Mouse (Mus musculus) hindbrain, embryonic 16.5 days (tissue): ENCODE data around the gene Gtpbp2. TPM values are rescaled to one million over a fixed set of nuclear protein-coding genes. Genes with fewer than 3 reads are reported as not detected.
A peak's percentile ranks its signal among the peaks of the same experiment; 100 is the strongest.

Experiments used
- ATAC-seq: fragments of 200-750 bp; cut with Nextera tagmentation; 2 replicates; pipeline ENCODE4 v1.8.0; 2017; ENCODE audit warnings: moderate TSS enrichment, moderate library complexity
- H3K27ac ChIP-seq: fragments of 300-500 bp; sonication (generic); 2 replicates; pipeline ENCODE4 v1.5.1; 2014; ENCODE audit warnings: low read depth, mild to moderate bottlenecking, control low read depth, low read length, moderate library complexity
- H3K27me3 ChIP-seq: fragments of 300-500 bp; sonication (generic); replicated peaks from 2 replicates; pipeline ENCODE4 v1.6.1; 2014; ENCODE audit warnings: low read length; ENCODE audit not compliant: control insufficient read depth, insufficient read depth
- H3K36me3 ChIP-seq: fragments of 300-500 bp; sonication (generic); 2 replicates; pipeline ENCODE4 v1.6.1; 2014; ENCODE audit warnings: mild to moderate bottlenecking, low read length, moderate library complexity, mixed read lengths; ENCODE audit not compliant: control insufficient read depth, insufficient read depth
- H3K4me1 ChIP-seq: fragments of 300-500 bp; sonication (generic); 2 replicates; pipeline ENCODE4 v1.6.1; 2014; ENCODE audit warnings: low read depth, low read length; ENCODE audit not compliant: control insufficient read depth, insufficient read depth
- H3K4me2 ChIP-seq: fragments of 300-500 bp; sonication (generic); 2 replicates; pipeline ENCODE4 v1.6.1; 2014; ENCODE audit warnings: mild to moderate bottlenecking, low read length, control low read depth, moderate library complexity
- H3K4me3 ChIP-seq: fragments of 300-500 bp; sonication (generic); 2 replicates; pipeline ENCODE4 v1.5.1; 2014; ENCODE audit warnings: mild to moderate bottlenecking, low read length, control low read depth, moderate library complexity
- H3K9ac ChIP-seq: fragments of 300-500 bp; sonication (generic); 2 replicates; pipeline ENCODE4 v1.6.1; 2014; ENCODE audit warnings: low read depth, mild to moderate bottlenecking, control low read depth, low read length, moderate library complexity
- H3K9me3 ChIP-seq: fragments of 300-500 bp; sonication (generic); 2 replicates; pipeline ENCODE4 v1.6.1; 2014; ENCODE audit warnings: mild to moderate bottlenecking, low read length, moderate library complexity; ENCODE audit not compliant: control insufficient read depth
- WGBS: fragments of 180-500 bp; shearing (Covaris S2); extraction: QIAGEN DNeasy Blood & Tissue Kit; methylation state at CpG from one replicate; pipeline ENCODE4 v1.1.7; 2014; 5-methylcytosine and 5-hydroxymethylcytosine counted together
- polyA plus RNA-seq: library from polyadenylated mRNA; unstranded; fragments of >200 nt; fragmentation: Nextera tagmentation; extraction: Ambion mirVana; gene quantifications from 2 replicates; pipeline ENCODE4 v1.2.1, GENCODE M21; 2015

Gtpbp2 gene
- polyA plus RNA-seq, 1 experiment from 2014 or later, result 41.0 TPM

DNA sequence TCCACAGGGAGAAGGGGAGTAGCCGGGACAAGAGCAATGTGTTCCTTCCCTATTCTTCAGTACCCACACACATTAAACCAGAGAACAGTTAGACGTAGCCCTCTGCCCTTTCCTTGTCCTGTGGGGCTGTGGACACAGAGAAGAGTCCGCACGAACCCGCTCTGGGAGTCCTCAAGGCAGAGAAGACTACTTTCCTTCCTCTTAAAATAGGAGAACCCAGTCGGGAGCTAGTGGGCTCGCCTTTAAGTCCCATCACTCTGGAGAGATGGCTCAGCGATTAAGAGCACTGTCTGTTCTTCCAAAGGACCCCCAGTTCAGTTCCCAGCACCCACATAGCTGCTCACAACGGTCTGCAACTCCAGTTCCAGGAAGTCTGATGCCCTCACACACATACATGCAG, 878 bp downstream of the Gtpbp2 start:
- Histone ChIP-seq H3K36me3 (peaks cover 10% of the 10 kb centered on the region; the same call in 1 of the 2 replicates), H3K9ac (peak overlapping the region; percentile 84), H3K4me3 (peak overlapping the region; percentile 75), H3K27ac (no peak overlapping the region), H3K4me2 (peak overlapping the region; percentile 81), H3K4me1 (peaks cover 13% of the 10 kb centered on the region), H3K27me3 (no peaks in the 10 kb centered on the region), H3K9me3 (no peaks in the 10 kb centered on the region)
- ATAC-seq, result no peak
- WGBS, result 57% methylated on average over 9 of the region's 9 CpGs

DNA sequence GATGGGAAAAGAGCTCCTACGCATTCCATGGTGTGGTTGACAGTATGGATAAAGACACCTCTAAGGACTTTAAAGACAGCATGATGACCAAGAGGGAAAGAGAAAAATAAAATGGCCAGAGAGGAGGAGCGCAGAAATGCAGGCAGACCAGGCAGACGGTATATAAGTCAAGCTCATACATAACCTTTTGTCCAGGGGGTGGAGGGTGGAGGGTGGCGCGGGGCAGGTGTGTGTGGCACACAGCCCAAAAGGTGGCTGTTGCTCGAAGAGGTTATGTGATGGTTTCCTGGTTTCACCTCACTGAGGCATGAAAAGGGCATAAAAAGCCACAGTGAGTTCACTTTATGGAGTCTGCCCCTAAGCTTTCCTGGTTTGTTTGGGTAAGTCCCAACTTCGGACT, 1.7 kb downstream of the Gtpbp2 start:
- Histone ChIP-seq H3K4me2 (no peak overlapping the region), H3K4me1 (peaks cover 13% of the 10 kb centered on the region), H3K36me3 (peaks cover 18% of the 10 kb centered on the region), H3K9ac (no peak overlapping the region), H3K4me3 (no peak overlapping the region), H3K27me3 (no peaks in the 10 kb centered on the region), H3K9me3 (no peaks in the 10 kb centered on the region), H3K27ac (no peak overlapping the region)
- no peak for ATAC-seq
- 94% methylated on average over 7 of the region's 7 CpGs for WGBS

DNA sequence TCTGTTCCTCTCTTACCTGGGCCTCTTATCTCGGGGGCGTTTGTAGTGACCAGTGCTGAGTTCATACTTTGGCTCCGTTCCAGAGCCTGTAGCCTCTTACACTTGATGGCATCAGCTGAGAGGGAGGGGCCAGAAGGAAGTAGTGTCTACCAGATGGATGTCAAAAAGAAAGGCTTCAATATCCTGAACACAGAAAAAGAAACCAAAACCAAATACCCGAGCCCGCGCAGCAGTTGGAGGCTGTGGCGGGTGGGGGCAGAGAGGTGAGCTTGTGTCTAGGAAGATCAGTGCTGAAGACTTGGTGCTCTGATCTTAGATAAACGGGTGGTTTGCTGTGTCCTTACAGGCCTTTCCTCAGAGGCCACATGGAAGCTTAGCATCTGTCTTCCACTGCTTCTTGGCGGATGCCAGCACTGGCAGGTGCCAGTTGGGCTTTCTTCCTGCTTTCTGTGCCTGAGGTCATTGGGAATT, 2.2 kb downstream of the Gtpbp2 start:
- Histone ChIP-seq H3K4me2 (no peak overlapping the region), H3K9ac (no peak overlapping the region), H3K4me1 (peaks cover 13% of the 10 kb centered on the region), H3K27ac (no peak overlapping the region), H3K27me3 (no peaks in the 10 kb centered on the region), H3K4me3 (no peak overlapping the region), H3K36me3 (peaks cover 23% of the 10 kb centered on the region), H3K9me3 (no peaks in the 10 kb centered on the region)
- 83% methylated on average over 9 of the region's 9 CpGs for WGBS
- ATAC-seq, result no peak

DNA sequence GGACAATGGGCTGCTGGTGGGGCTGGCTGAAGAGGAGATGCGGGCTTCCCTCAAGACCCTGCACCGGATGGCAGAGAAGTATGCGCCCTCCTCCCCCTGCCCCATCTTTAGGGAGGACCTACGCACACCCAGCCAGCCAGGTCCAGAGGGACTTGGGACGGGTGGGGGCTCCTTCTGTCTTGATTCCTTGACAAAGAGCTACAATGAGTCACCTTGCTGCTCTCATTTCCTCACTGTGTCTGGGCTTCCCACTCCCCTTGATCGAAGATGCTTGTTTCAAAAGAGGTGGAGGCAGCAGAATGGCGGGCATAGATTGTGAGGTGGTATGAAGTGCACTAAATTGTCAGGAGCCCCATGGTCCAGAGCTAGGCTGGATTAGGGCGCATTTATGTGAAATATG, 3.5 kb downstream of the Gtpbp2 start:
- Histone ChIP-seq H3K36me3 (peaks cover 31% of the 10 kb centered on the region), H3K9me3 (no peaks in the 10 kb centered on the region), H3K4me3 (no peak overlapping the region), H3K9ac (no peak overlapping the region), H3K27ac (no peak overlapping the region), H3K27me3 (no peaks in the 10 kb centered on the region), H3K4me2 (no peak overlapping the region), H3K4me1 (peaks cover 13% of the 10 kb centered on the region)
- no peak for ATAC-seq
- WGBS, result 92% methylated on average over 8 of the region's 8 CpGs

DNA sequence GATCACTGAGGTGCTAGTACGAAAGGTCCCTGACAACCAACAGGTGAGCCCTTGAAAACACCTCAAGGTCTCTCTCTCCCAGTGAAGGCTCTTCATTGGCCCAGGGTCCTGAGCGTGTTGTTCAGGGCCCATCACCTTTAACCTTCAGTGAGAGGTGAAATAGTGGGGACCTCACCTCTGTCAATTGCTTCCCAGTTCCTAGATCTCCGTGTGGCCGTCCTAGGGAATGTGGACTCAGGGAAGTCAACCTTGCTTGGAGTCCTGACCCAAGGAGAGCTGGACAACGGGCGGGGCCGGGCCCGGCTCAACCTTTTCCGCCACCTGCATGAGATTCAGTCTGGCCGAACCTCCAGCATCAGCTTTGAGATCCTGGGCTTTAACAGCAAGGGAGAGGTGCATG, 4.0 kb downstream of the Gtpbp2 start:
- Histone ChIP-seq H3K9ac (no peak overlapping the region), H3K27ac (no peak overlapping the region), H3K9me3 (no peaks in the 10 kb centered on the region), H3K4me2 (no peak overlapping the region), H3K4me3 (no peak overlapping the region), H3K36me3 (peaks cover 34% of the 10 kb centered on the region), H3K4me1 (peaks cover 11% of the 10 kb centered on the region), H3K27me3 (no peaks in the 10 kb centered on the region)
- no peak for ATAC-seq
- WGBS, result 97% methylated on average over 10 of the region's 10 CpGs

DNA sequence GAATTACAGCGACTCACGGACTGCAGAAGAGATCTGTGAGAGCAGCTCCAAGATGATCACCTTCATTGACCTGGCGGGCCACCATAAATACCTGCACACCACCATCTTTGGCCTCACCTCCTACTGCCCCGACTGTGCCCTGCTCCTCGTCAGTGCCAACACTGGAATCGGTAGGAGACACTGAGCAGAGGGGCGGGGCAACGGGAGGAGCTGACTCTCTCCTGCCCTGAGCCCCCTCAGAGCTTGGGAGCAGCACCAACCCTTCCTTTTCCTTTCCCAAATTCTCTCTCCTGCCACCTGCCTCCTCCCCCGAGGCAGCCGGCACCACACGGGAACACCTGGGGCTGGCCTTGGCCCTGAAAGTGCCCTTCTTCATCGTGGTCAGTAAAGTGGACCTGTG, 4.6 kb downstream of the Gtpbp2 start:
- H3K4me2 ChIP-seq, result no peak overlapping the region
- H3K27me3 ChIP-seq, result no peaks in the 10 kb centered on the region
- peaks cover 11% of the 10 kb centered on the region for H3K4me1 ChIP-seq
- no peaks in the 10 kb centered on the region for H3K9me3 ChIP-seq
- H3K36me3 ChIP-seq, result peaks cover 34% of the 10 kb centered on the region
- ATAC-seq, result no peak
- H3K4me3 ChIP-seq, result no peak overlapping the region
- H3K9ac ChIP-seq, result no peak overlapping the region
- 87% methylated on average over 10 of the region's 12 CpGs for WGBS
- H3K27ac ChIP-seq, result no peak overlapping the region

DNA sequence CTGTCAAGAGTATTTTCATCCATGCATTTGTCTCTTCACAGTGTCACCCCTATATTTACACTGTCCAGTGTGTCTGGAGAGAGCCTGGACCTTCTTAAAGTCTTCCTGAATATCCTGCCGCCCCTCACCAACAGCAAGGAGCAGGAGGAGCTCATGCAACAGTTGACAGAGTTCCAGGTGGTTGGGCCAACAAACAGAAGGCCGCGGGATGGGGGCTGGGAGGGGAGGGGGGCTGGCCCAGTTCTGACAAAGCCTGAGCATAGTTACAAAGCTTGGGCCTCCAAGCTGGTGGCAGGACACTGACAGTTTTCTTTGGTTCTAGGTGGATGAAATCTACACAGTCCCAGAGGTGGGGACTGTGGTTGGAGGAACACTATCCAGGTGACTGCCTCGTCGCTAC, 5.4 kb downstream of the Gtpbp2 start:
- WGBS, result 83% methylated on average over 5 of the region's 5 CpGs
- peaks cover 11% of the 10 kb centered on the region for H3K4me1 ChIP-seq
- no peak overlapping the region for H3K9ac ChIP-seq
- no peaks in the 10 kb centered on the region for H3K9me3 ChIP-seq
- H3K4me2 ChIP-seq, result no peak overlapping the region
- H3K36me3 ChIP-seq, result peaks cover 37% of the 10 kb centered on the region
- no peaks in the 10 kb centered on the region for H3K27me3 ChIP-seq
- no peak for ATAC-seq
- H3K4me3 ChIP-seq, result no peak overlapping the region
- no peak overlapping the region for H3K27ac ChIP-seq

DNA sequence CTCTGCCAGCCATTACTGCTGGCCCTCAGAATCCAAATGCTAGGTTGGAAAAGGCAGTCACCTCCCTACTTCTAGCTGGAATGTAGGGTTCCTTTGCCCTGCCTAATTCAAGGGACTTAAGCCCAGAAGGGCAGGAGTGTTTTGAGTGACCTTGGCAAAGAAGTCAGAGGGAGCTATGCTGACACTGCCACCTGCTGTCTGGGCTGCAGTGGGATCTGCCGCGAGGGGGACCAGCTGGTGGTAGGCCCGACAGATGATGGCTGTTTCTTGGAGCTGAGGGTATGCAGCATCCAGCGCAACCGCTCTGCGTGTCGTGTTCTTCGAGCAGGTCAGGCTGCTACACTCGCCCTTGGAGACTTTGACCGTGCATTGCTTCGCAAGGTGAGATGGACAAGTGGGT, 6.2 kb downstream of the Gtpbp2 start:
- Histone ChIP-seq H3K9ac (no peak overlapping the region), H3K27me3 (no peaks in the 10 kb centered on the region), H3K4me2 (no peak overlapping the region), H3K27ac (no peak overlapping the region), H3K4me3 (no peak overlapping the region), H3K9me3 (no peaks in the 10 kb centered on the region), H3K36me3 (peaks cover 37% of the 10 kb centered on the region), H3K4me1 (peaks cover 7% of the 10 kb centered on the region)
- 89% methylated on average over 11 of the region's 11 CpGs for WGBS
- no peak for ATAC-seq

DNA sequence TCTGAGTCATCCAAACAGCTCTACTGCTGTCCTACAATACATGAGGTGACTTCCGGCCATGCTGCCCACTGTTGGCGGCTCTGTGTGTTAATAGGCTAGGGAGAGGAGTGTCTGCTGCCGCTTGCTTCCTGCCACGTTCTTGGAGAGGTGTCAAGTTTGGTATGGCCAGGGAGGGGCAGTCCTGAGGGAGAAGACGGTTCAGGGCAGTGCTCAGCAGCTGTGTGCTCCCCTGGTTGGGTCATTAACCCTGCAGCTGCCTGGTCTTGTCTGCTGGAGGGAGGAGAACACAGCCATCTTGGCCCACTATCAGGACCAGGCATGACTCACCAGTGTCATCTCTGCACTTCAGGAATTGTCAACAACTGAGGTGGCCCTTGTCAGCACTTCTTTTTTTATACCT, 7.5 kb downstream of the Gtpbp2 start:
- no peak for ATAC-seq
- no peak overlapping the region for H3K4me2 ChIP-seq
- no peaks in the 10 kb centered on the region for H3K27me3 ChIP-seq
- 50% methylated on average over 5 of the region's 5 CpGs for WGBS
- no peaks in the 10 kb centered on the region; the same call in 1 of the 2 replicates for H3K4me1 ChIP-seq
- no peak overlapping the region for H3K9ac ChIP-seq
- no peak overlapping the region for H3K4me3 ChIP-seq
- H3K9me3 ChIP-seq, result no peaks in the 10 kb centered on the region
- H3K27ac ChIP-seq, result no peak overlapping the region
- H3K36me3 ChIP-seq, result peaks cover 43% of the 10 kb centered on the region

DNA sequence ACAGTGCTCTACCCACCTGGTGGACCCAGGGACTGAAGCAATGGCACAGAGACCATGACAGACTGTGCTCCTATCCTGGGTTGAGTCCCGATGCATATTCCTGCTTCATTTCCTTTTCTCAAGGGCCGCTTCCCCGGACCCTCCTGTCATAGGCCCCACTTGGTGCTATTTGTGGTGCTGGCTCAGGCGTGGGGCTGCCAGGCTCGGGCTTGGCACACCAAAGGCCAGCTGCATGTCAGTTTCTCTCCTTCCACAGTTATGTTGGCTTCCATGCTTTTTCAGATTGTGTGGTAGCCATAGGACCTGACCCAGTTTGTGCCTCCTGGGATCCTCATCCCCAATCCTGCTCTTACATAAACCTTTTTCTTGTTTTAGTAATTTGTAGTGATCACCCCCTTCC, 7.9 kb downstream of the Gtpbp2 start:
- 85% methylated on average over 5 of the region's 5 CpGs for WGBS
- H3K27me3 ChIP-seq, result no peaks in the 10 kb centered on the region
- peaks cover 43% of the 10 kb centered on the region for H3K36me3 ChIP-seq
- H3K27ac ChIP-seq, result no peak overlapping the region
- no peak overlapping the region for H3K4me3 ChIP-seq
- no peaks in the 10 kb centered on the region for H3K4me1 ChIP-seq
- ATAC-seq, result no peak
- no peak overlapping the region for H3K4me2 ChIP-seq
- H3K9me3 ChIP-seq, result no peaks in the 10 kb centered on the region
- H3K9ac ChIP-seq, result no peak overlapping the region
